Mouse (Mus musculus): Measurements from ENCODE around the gene St5.

Gene St5

GRCm38 (mm10) chr7:109562676-109563075 lies 140.7 kb downstream of the St5 start:
- WGBS, result 73% methylated on average over 5 of the region's 5 CpGs

- WGBS, result 55% methylated on average over 4 of the region's 4 CpGs
These were observed 141.2 kb downstream of the St5 start for GRCm38 (mm10) chr7:109562154-109562599.

- 54% methylated on average over 8 of the region's 8 CpGs for WGBS
These were observed 141.8 kb downstream of the St5 start for GRCm38 (mm10) chr7:109561466-109562153.

- 43% methylated on average over 6 of the region's 6 CpGs for WGBS
These were observed 143.9 kb downstream of the St5 start for GRCm38 (mm10) chr7:109559536-109559935.

GRCm38 (mm10) chr7:109546726-109547125 lies 156.7 kb downstream of the St5 start:
- WGBS, result 77% methylated on average over 5 of the region's 5 CpGs

GRCm38 (mm10) chr7:109546186-109546585 lies 157.2 kb downstream of the St5 start:
- WGBS, result 93% methylated on average over 2 of the region's 2 CpGs

GRCm38 (mm10) chr7:109545255-109545993 lies 158.0 kb downstream of the St5 start:
- 47% methylated on average over 10 of the region's 10 CpGs for WGBS

GRCm38 (mm10) chr7:109544792-109545191 lies 158.6 kb downstream of the St5 start:
- WGBS, result 54% methylated on average over 5 of the region's 5 CpGs

GRCm38 (mm10) chr7:109542364-109542628 lies 161.1 kb downstream of the St5 start:
- WGBS, result 80% methylated on average over 3 of the region's 3 CpGs

GRCm38 (mm10) chr7:109541609-109542363 lies 161.6 kb downstream of the St5 start:
- WGBS, result 88% methylated on average over 10 of the region's 10 CpGs

- 49% methylated on average over 4 of the region's 4 CpGs for WGBS
These were observed 166.9 kb downstream of the St5 start for GRCm38 (mm10) chr7:109536451-109536946.

GRCm38 (mm10) chr7:109534921-109535320 lies 168.5 kb downstream of the St5 start:
- 96% methylated on average over 3 of the region's 3 CpGs for WGBS

GRCm38 (mm10) chr7:109533888-109534287 lies 169.5 kb downstream of the St5 start:
- WGBS, result 72% methylated on average over 4 of the region's 4 CpGs

- WGBS, result 55% methylated on average over 4 of the region's 4 CpGs
These were observed 170.3 kb downstream of the St5 start for GRCm38 (mm10) chr7:109533129-109533528.

- 49% methylated on average over 3 of the region's 3 CpGs for WGBS
These were observed 170.7 kb downstream of the St5 start for GRCm38 (mm10) chr7:109532691-109533090.

GRCm38 (mm10) chr7:109531501-109531900 lies 171.9 kb downstream of the St5 start:
- WGBS, result 75% methylated on average over 5 of the region's 5 CpGs

- WGBS, result 86% methylated on average over 2 of the region's 2 CpGs
These were observed 173.7 kb downstream of the St5 start for GRCm38 (mm10) chr7:109529741-109530140.

GRCm38 (mm10) chr7:109528356-109528755 lies 175.0 kb downstream of the St5 start:
- 34% methylated on average over 3 of the region's 3 CpGs for WGBS

- 80% methylated on average over 3 of the region's 3 CpGs for WGBS
These were observed 175.9 kb downstream of the St5 start for GRCm38 (mm10) chr7:109527536-109527935.

- WGBS, result 76% methylated on average over 16 of the region's 16 CpGs
These were observed 177.4 kb downstream of the St5 start for GRCm38 (mm10) chr7:109525740-109526663.

GRCm38 (mm10) chr7:109524763-109525162 lies 178.6 kb downstream of the St5 start:
- WGBS, result 63% methylated on average over 3 of the region's 3 CpGs

All from cerebral cortex, adult 2 months (tissue).